Mouse (Mus musculus) lung, postnatal 0 days (tissue): ENCODE measurements at regions not wholly inside any gene's neighbourhood (a gene's known extent, or its start where the extent isn't known, plus 50 kb on each side); places are given as distances from the start of the nearest gene placed in this dataset.

Experiments used
- CTCF ChIP-seq: IDR thresholded peaks from 2 replicates; pipeline ENCODE4 v1.5.1; 2016; ENCODE audit warnings: antibody characterized with exemption, mild to moderate bottlenecking
- EP300 ChIP-seq: IDR thresholded peaks from 2 replicates; pipeline ENCODE4 v1.6.1; 2016; ENCODE audit warnings: antibody characterized with exemption, mild to moderate bottlenecking, control low read depth

DNA sequence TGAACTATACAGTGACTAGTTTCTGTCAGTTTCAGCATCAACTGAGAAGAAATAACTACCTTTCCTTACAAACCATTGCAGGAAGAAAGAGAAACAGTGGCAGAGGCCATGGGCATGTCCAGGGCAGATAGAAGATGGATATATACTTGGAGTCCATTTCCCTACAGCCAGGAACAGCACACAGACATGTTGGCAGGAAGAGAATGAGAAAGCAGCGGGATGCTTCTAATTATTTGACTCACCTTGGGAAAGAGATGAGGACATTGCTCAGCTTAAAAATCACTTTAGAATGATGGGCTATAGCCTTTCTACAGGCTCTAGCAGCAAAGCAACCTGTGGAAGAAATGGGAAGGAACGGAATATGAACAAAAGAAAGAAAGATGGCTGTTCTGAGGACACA lies 947.6 kb upstream of the Gm7489 start:
- TF ChIP-seq CTCF = no peak
- no peak for TF ChIP-seq EP300
